Mouse (Mus musculus) G1E (cell line): ENCODE results near the gene Nts. TPM values are rescaled to one million over a fixed set of nuclear protein-coding genes. Genes with fewer than 3 reads are reported as not detected.
A peak's percentile ranks its signal among the peaks of the same experiment; 100 is the strongest.
"Not testable (repeated sequence)": the region's sequence is repeated elsewhere in the genome, so short reads cannot be mapped to it uniquely, and the experiment has no call there.

Source experiments
- ATAC-seq: 2 replicates; pipeline ENCODE4 v1.8.0; 2016; ENCODE audit warnings: mild to moderate bottlenecking; ENCODE audit not compliant: insufficient number of reproducible peaks, poor library complexity, low FRiP score, severe bottlenecking; ENCODE audit errors: extremely low read depth
- DNase-seq: peaks from one replicate; pipeline ENCODE4 v3.0.0; 2012; ENCODE audit warnings: low spot score
- H3K27me3 ChIP-seq: 2 replicates; pipeline ENCODE4 v1.6.1; 2012; ENCODE audit warnings: mild to moderate bottlenecking, low read length, inconsistent platforms; ENCODE audit not compliant: insufficient read depth
- H3K36me3 ChIP-seq: replicated peaks from 2 replicates; pipeline ENCODE3; 2012; ENCODE audit warnings: mild to moderate bottlenecking, inconsistent platforms
- H3K4me1 ChIP-seq: 2 replicates; pipeline ENCODE4 v1.6.1; 2012; ENCODE audit warnings: low read depth, low read length, inconsistent platforms, mixed read lengths; ENCODE audit not compliant: insufficient read depth
- H3K4me3 ChIP-seq: 2 replicates; pipeline ENCODE4 v1.5.1; 2012; ENCODE audit warnings: low read depth, mild to moderate bottlenecking, inconsistent platforms, low read length, moderate library complexity, mixed read lengths
- H3K9me3 ChIP-seq: replicated peaks from 2 replicates; pipeline ENCODE4 v1.6.1; 2012; ENCODE audit warnings: inconsistent platforms
- CTCF ChIP-seq: IDR thresholded peaks from 2 replicates; pipeline ENCODE4 v1.5.1; 2012; ENCODE audit warnings: low read depth, low read length, inconsistent platforms, mixed read lengths
- GATA1 ChIP-seq: IDR thresholded peaks from 2 replicates; pipeline ENCODE4 v1.6.1; 2012; ENCODE audit warnings: borderline replicate concordance, low read length, inconsistent platforms, mixed read lengths
- GATA2 ChIP-seq: IDR thresholded peaks from 2 replicates; pipeline ENCODE4 v1.6.1; 2012; ENCODE audit warnings: low read depth, low read length, inconsistent platforms, borderline replicate concordance
- POLR2AphosphoS5 ChIP-seq: IDR thresholded peaks from 2 replicates; pipeline ENCODE4 v1.6.1; 2012; ENCODE audit warnings: low read depth, low read length, inconsistent platforms; ENCODE audit not compliant: insufficient replicate concordance
- TAL1 ChIP-seq: conservative IDR thresholded peaks from 2 replicates; pipeline ENCODE4 v1.6.1; 2012; ENCODE audit warnings: low read depth, low read length, inconsistent platforms, mixed read lengths
- polyA plus RNA-seq: library from polyadenylated mRNA; stranded (reverse); fragments of >175 nt; gene quantifications from 2 replicates; pipeline ENCODE4 v1.2.3, GENCODE M21; 2012
- total RNA-seq, 2 experiments: library from RNA; stranded (forward) in 1 of 2; stranded (reverse) in 1 of 2; fragments of 200-1000 nt in 1 of 2; fragments of >200 nt in 1 of 2; fragmentation: Nextera tagmentation in 1 of 2; gene quantifications; 2 replicates each; pipeline ENCODE4 v1.2.3; 2014 to 2017

Gene Nts
- total and polyA plus RNA-seq, 3 experiments = not detected

DNA sequence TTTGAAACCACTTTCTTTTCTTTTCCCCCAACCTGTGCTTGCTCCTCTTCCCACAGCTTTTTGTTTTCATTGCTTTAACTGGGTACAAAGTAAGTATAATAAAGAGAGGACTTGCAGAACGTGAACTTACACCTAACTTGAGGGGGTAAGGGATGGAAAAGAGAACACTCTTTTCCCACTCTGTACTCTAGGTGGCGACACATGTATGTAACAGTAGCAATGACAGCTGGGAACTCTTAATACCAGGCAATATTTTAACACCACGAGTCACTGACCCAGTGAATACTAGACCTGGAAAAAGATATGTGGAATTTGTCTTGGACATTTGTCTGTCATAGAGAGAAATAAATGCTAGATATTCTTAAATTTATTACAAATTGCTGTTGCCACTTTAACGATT lies 8.5 kb upstream of the Nts start:
- no peak for DNase-seq

DNA sequence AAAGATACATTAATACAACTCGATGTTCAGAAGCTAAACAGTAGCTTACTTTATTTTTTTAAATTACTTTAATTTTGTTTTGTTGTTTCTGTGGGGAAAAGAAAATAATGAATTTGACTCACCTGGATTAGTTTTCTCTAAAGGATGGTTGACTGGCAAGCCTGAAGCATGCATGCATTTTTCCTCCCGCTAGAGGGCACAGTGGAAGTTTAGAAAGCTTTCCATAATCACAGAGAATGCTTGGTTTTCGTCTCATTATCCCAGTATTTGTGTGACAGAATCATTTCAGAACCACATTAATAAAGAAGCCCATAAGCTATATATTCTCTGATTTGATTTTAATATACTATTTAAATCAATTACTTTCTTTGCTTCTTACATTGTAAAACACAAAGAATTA lies 1.5 kb upstream of the Nts start:
- no peaks in the 10 kb centered on the region for H3K4me1 ChIP-seq
- no peak for TF ChIP-seq GATA1
- no peak for TF ChIP-seq GATA2
- no peak for TF ChIP-seq POLR2AphosphoS5
- no peak for TF ChIP-seq CTCF
- TF ChIP-seq TAL1 = no peak
- H3K27me3 ChIP-seq = no peaks in the 10 kb centered on the region
- DNase-seq (no peak), ATAC-seq (no peak)
- H3K9me3 ChIP-seq = peaks cover 4% of the 10 kb centered on the region; the same call in 1 of the 2 replicates
- no peak overlapping the region for H3K4me3 ChIP-seq
- H3K36me3 ChIP-seq = no peaks in the 10 kb centered on the region

More for the DNA sequence above, 8.5 kb upstream of the Nts start:
- no peak for TF ChIP-seq POLR2AphosphoS5
- no peak for TF ChIP-seq GATA1
- TF ChIP-seq CTCF = no peak
- TF ChIP-seq TAL1 = no peak
- no peak for TF ChIP-seq GATA2
- no peak overlapping the region for H3K4me3 ChIP-seq
- no peaks in the 10 kb centered on the region for H3K4me1 ChIP-seq
- H3K27me3 ChIP-seq = no peaks in the 10 kb centered on the region
- ATAC-seq = no peak
- no peaks in the 10 kb centered on the region for H3K9me3 ChIP-seq
- H3K36me3 ChIP-seq = no peaks in the 10 kb centered on the region

DNA sequence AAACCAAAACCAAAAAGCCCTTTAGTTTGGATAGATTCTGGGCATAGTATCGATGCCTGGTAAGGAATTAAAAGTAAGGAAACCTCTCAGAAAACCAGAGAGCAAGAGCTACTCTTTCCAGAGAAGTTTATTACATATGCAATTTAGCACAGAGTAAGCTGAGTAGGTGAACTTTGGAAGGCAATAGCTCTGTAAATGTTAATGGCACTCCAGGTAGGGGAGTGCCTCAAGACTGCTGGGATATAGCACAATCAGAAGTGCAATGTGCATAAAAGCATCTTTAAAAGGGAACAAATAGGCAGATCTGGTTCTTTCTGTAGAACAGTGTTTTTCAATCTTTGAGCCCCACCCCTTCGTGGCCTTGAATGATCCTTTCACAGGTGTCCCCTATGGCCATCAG lies 20.9 kb downstream of the Nts start:
- no peak overlapping the region for H3K4me3 ChIP-seq
- H3K4me1 ChIP-seq = no peaks in the 10 kb centered on the region
- H3K27me3 ChIP-seq = no peaks in the 10 kb centered on the region
- H3K9me3 ChIP-seq = no peaks in the 10 kb centered on the region
- no peaks in the 10 kb centered on the region for H3K36me3 ChIP-seq
- ATAC-seq (no peak), DNase-seq (no peak)
- TF ChIP-seq TAL1 (no peak), CTCF (no peak)

DNA sequence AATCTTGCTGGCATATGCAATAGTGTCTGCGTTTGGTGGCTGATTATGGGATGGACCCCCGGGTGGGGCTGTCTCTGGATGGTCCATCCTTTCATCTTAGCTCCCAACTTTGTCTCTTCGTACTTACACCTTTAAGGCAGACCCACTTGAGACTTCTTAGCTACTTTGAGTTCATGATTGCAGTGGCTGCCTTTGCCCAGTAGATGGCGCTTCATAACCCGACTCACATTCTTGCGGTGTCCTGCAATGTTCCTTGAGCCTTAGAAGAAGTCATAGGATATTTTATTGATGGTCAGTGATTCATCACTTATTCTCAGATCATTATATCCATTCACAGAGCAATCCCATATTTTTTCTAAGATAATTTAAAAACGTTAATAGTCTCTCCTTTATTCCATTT lies 38.5 kb downstream of the Nts start:
- DNase-seq (no peak), ATAC-seq (no peak; the same call in 1 of the 2 replicates)
- H3K9me3 ChIP-seq = no peaks in the 10 kb centered on the region
- no peaks in the 10 kb centered on the region for H3K27me3 ChIP-seq
- H3K36me3 ChIP-seq = no peaks in the 10 kb centered on the region
- TF ChIP-seq GATA1 (no peak), CTCF (peak; percentile 49), GATA2 (no peak)
- H3K4me1 ChIP-seq = no peaks in the 10 kb centered on the region
- H3K4me3 ChIP-seq = no peak overlapping the region

DNA sequence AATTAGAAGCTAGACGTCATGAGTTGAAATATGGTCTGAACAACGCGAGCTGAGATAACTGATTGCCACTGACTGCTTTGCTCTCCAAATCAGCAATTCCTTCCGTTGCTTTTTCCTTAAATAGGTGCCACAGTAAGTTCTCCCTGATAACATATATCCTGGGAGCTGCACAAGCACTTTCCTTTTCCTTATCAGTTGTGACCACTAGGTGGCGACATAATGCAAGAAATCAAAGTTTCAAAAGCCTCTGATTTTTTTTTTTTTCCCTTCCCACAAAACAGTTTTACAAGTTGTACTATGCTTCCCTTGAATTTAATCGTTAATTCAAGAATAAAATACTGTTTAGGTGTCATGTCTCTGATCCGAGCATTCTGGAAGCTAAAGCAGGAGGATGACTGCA lies 40.8 kb downstream of the Nts start:
- ATAC-seq (no peak), DNase-seq (no peak)
- Histone ChIP-seq H3K4me1 (no peaks in the 10 kb centered on the region), H3K36me3 (no peaks in the 10 kb centered on the region), H3K4me3 (no peak overlapping the region), H3K9me3 (no peaks in the 10 kb centered on the region), H3K27me3 (no peaks in the 10 kb centered on the region)
- peak; percentile 27 for TF ChIP-seq CTCF
- no peak for TF ChIP-seq POLR2AphosphoS5

DNA sequence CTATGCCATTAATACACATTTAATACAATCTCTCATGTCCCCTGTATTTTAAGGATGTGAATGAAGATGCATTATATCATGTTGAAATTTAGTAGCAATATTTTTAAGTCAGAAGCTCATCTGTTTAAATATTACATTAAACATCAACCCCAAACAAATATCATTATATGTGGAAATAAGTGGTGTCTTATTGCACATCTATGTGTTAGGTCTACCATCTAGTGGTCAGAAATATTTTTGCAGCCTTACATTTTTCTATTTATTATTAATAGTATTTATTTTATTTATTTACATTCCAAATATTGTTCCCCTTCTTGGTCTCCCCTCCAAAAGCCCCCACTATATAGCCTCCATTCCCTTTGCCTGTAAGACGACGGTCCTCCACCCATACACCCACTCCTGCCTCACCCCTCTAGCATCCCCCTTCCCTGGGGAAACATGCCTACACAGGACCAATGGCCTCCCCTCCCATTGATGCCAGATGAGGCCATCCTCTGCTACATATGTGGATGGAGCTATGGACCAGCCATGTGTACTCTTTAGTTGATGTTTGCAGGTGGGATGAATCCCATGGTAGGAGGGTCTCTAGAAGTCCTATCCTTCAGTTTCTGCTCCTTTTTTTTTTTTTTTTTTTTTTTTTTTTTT lies 45.3 kb downstream of the Nts start:
- no peaks in the 10 kb centered on the region for H3K36me3 ChIP-seq
- TF ChIP-seq POLR2AphosphoS5 = no peak
- TF ChIP-seq TAL1 = no peak
- no peak for TF ChIP-seq GATA2
- TF ChIP-seq CTCF = no peak
- no peak for TF ChIP-seq GATA1
- H3K4me3 ChIP-seq = no peak overlapping the region
- ATAC-seq (no peak), DNase-seq (no peak)
- H3K4me1 ChIP-seq = no peaks in the 10 kb centered on the region
- H3K9me3 ChIP-seq = no peaks in the 10 kb centered on the region
- no peaks in the 10 kb centered on the region for H3K27me3 ChIP-seq

DNA sequence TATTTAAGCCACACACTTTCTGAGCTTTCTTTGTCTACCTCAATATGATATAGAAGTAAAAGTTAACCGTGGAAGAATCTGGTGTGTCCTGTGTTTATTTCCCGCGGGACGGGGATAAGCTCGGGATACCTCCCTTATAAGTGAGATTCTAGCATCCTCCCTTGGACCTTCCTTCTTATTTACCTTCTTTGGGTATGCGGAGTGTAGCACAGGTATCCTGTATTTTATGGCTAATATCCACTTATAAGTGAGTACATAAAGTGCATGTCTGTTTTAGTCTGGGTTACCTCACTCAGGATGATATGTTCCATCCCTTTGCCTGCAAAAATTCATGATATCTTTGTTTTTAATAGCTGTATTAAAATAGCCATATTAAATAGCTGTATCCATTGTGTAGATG lies 54.8 kb downstream of the Nts start:
- not testable (repeated sequence) for H3K9me3 ChIP-seq, ATAC-seq

DNA sequence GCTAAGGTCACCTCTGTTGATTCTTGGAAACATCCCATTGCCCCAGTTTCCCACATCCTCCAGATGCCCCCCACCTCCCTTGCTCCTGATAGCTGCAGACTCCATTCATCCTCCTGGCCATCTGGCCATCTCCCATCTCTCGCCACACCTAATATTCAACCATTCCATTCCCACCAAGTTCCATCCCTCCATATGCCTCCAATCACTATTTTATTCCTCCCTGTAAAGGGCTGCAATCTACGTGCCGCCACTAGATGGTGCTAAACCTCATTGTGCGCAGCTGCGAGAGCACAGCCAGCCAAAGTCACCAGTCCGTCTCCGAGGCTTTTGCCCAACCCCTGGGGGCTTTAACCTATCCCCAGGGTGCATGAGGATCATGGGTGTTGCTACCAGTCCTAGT lies 55.2 kb downstream of the Nts start:
- H3K9me3 ChIP-seq, DNase-seq, ATAC-seq, H3K36me3 ChIP-seq, H3K4me3 ChIP-seq, H3K27me3 ChIP-seq, H3K4me1 ChIP-seq: not testable (repeated sequence)

More for the DNA sequence above, 54.8 kb downstream of the Nts start:
- H3K36me3 ChIP-seq, H3K4me1 ChIP-seq, DNase-seq, H3K4me3 ChIP-seq, H3K27me3 ChIP-seq: not testable (repeated sequence)

Other genes with a start within 250 kb of the Nts start
- not detected in 2 replicates for gene Rassf9, start 21.7 kb upstream of the Nts start, total RNA-seq (2014; fragmentation: Nextera tagmentation)
- gene Rassf9, start 21.7 kb upstream of the Nts start, total RNA-seq (2017) = 0.11 and 0.23 TPM in 2 replicates
- not detected in 2 replicates for gene Rassf9, start 21.7 kb upstream of the Nts start, polyA plus RNA-seq